In the genomic region with DNA sequence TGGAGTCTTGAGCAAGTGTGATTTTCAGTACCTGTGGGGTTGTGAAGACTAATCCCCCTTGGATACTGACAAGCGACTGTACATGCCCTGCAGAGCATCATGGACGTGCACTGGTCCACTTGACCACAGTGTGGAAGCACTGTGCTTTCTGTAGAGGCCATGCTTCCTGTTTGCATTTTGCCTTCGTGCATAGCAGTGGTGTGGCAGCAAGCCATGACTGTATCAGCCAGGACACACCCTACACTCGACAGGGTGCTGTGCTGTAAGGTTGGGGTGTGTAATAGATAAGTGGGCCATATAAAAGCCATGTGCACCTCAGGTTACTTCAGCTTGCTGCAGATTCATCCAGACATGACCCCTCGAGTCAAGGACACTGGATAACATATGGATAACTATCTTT, we compare ENCODE assay signal across 9 mouse cellular contexts. TPM values are rescaled to one million over a fixed set of nuclear protein-coding genes. Genes with fewer than 3 reads are reported as not detected.
DNase-seq lines count a peak whose midpoint lies in the region; ATAC-seq and TF ChIP-seq lines count a peak whose summit lies in the region.
"Had no signal": no experiment of that assay in that cellular context is flagged by ENCODE, and none has a peak within 500 bp of the region (broad histone marks: within the 10 kb centered on the region; RNA-seq: fewer than 3 reads in every experiment).

No protein-coding gene starts in this region.

- ATAC-seq in forebrain, embryonic 13.5 days, result no peak

- H3K4me1 ChIP-seq in lung, adult 2 months (ENCODE audit: control insufficient read depth, insufficient read depth, low read length), result peaks cover 4% of the 10 kb centered on the region; the same call in 1 of the 2 replicates
- no peaks in the 10 kb centered on the region for H3K4me1 ChIP-seq in forebrain, embryonic 13.5 days

- H3K4me3 ChIP-seq in lung, adult 2 months (replicated peaks; ENCODE audit: extremely low read depth, low read depth, low read length), result no peak overlapping the region
- H3K4me3 ChIP-seq in forebrain, embryonic 13.5 days, result no peak overlapping the region
- H3K4me3 ChIP-seq: embryonic facial prominence, embryonic 15.5 days had no signal

- no peak overlapping the region for H3K27ac ChIP-seq in forebrain, embryonic 13.5 days
- H3K27ac ChIP-seq: embryonic facial prominence, embryonic 15.5 days had no signal

- TF ChIP-seq POLR2A in lung, adult 2 months (IDR thresholded peaks at IDR 0.05; ENCODE audit: borderline replicate concordance, extremely low read depth, low read depth, low read length), result no peak

- peak; percentile 21 for DNase-seq in adrenal gland, postnatal 14 days
- DNase-seq in adrenal gland, adult 8-10 months, result no peak
- peak; percentile 20 for DNase-seq in urinary bladder, postnatal 25 days (ENCODE audit: low spot score)
- no peak for DNase-seq in urinary bladder, adult 2 months (ENCODE audit: low spot score)
- peak; percentile 61 for DNase-seq in lung, adult 2 months
- no peak for DNase-seq in layer of hippocampus, postnatal 25 days (ENCODE audit: extremely low spot score in 1 of 2, low spot score in 1 of 2)
- no peak for DNase-seq in layer of hippocampus, adult 9-10 months (ENCODE audit: low spot score)

- 29% methylated on average over 5 of the region's 5 CpGs for WGBS in lung, adult 2 months
- WGBS in forebrain, embryonic 13.5 days, result 73% methylated on average over 5 of the region's 5 CpGs

- H3K9me3 ChIP-seq in forebrain, embryonic 13.5 days (replicated peaks), result no peaks in the 10 kb centered on the region
- H3K9me3 ChIP-seq: embryonic facial prominence, embryonic 15.5 days had no signal

- no peak overlapping the region for H3K4me2 ChIP-seq in forebrain, embryonic 13.5 days
- H3K4me2 ChIP-seq: embryonic facial prominence, embryonic 15.5 days had no signal

- no peaks in the 10 kb centered on the region for H3K36me3 ChIP-seq in forebrain, embryonic 13.5 days (ENCODE audit: poor library complexity, severe bottlenecking)
- H3K36me3 ChIP-seq: embryonic facial prominence, embryonic 15.5 days had no signal

- H3K27me3 ChIP-seq in forebrain, embryonic 13.5 days, result no peaks in the 10 kb centered on the region
- H3K27me3 ChIP-seq: embryonic facial prominence, embryonic 15.5 days had no signal

- peak; percentile 84 for TF ChIP-seq CTCF in lung, adult 2 months (IDR thresholded peaks at IDR 0.05; ENCODE audit: insufficient read depth, low read length)

- no peak overlapping the region for H3K9ac ChIP-seq in forebrain, embryonic 13.5 days
- H3K9ac ChIP-seq: embryonic facial prominence, embryonic 15.5 days had no signal

RNA-seq across cellular contexts. Expression of a gene that starts 24.3 kb away (rescaled TPM):
- total RNA-seq in adrenal gland, postnatal 14 days (2021), result 0.74 and 0.94 TPM in 2 replicates
- total RNA-seq in adrenal gland, adult 8-10 months (2022), result 1 to 10 TPM in 3 of 4 experiments, under 1 TPM in 1; 0.49 to 1.4 (median 1.1) TPM
- polyA plus RNA-seq in urinary bladder, adult 2 months (2012; rRNA removed), result 2.0 and 2.1 TPM in 2 replicates
- polyA plus RNA-seq in lung, adult 2 months (2012; rRNA removed), result 1.3 and 1.5 TPM in 2 replicates
- total RNA-seq in layer of hippocampus, postnatal 25 days (2021), result under 1 TPM; 0.77 to 0.86 TPM
- 0.53 and 0.57 TPM in 2 replicates for polyA plus RNA-seq in forebrain, embryonic 13.5 days (2015; fragmentation: Nextera tagmentation; extraction: Ambion mirVana)

Comparison
In these comparisons a context has a peak if more than half of its experiments do, and no peak if none do; other contexts are left out.
1. DNase-seq: peak in adrenal gland, postnatal 14 days (single experiment), urinary bladder, postnatal 25 days (single experiment) and lung, adult 2 months (single experiment); none in adrenal gland, adult 8-10 months (single experiment), urinary bladder, adult 2 months (single experiment), layer of hippocampus, postnatal 25 days (0 of 2) and layer of hippocampus, adult 9-10 months (single experiment).